Mouse (Mus musculus): Measurements from ENCODE around the gene Efhc2. TPM values are rescaled to one million over a fixed set of nuclear protein-coding genes. Genes with fewer than 3 reads are reported as not detected.
A peak's percentile ranks its signal among the peaks of the same experiment; 100 is the strongest.

Gene Efhc2
- polyA plus RNA-seq (2014; fragmentation: Nextera tagmentation; extraction: Ambion mirVana), result 2.7 and 3.5 TPM in 2 replicates

- Histone ChIP-seq H3K9me3 (ENCODE audit: control insufficient read depth, low read length) (no peaks in the 10 kb centered on the region), H3K4me1 (replicated peaks; ENCODE audit: control insufficient read depth, insufficient read depth, low read length) (0 out of 2 replicates have a peak, but pooled peaks cover 4% of the 10 kb centered on the region), H3K4me3 (replicated peaks; ENCODE audit: low read length) (peak within 1 kb of the TSS; percentile 37), H3K36me3 (replicated peaks; ENCODE audit: control insufficient read depth, insufficient read depth) (no peaks in the 10 kb centered on the region), H3K27ac (0 out of 2 replicates have a peak within 1 kb of the TSS, but pooled peaks have one; percentile 5), H3K27me3 (ENCODE audit: control insufficient read depth, insufficient read depth, low read length) (no peaks in the 10 kb centered on the region), H3K9ac (peak within 1 kb of the TSS; percentile 44), H3K4me2 (replicated peaks) (peak within 1 kb of the TSS; percentile 57)
- peak; percentile 71 for ATAC-seq (ENCODE audit: low FRiP score)
- 28% methylated on average over 12 of the region's 19 CpGs for WGBS
- peak; percentile 40 for DNase-seq (ENCODE audit: low spot score)
Measured at GRCm38 (mm10) chrX:17319126-17319583, at the start of gene Efhc2. Efhc2 (minus strand) TSS chrX:17319368.

- H3K4me2 ChIP-seq (replicated peaks), result no peak overlapping the region
- no peak overlapping the region for H3K27ac ChIP-seq
- H3K4me1 ChIP-seq (replicated peaks; ENCODE audit: control insufficient read depth, insufficient read depth, low read length), result no peaks in the 10 kb centered on the region
- no peaks in the 10 kb centered on the region for H3K36me3 ChIP-seq (replicated peaks; ENCODE audit: control insufficient read depth, insufficient read depth)
- ATAC-seq (ENCODE audit: low FRiP score) (no peak), DNase-seq (ENCODE audit: low spot score) (no peak)
- H3K4me3 ChIP-seq (replicated peaks; ENCODE audit: low read length), result no peak overlapping the region
- H3K9me3 ChIP-seq (ENCODE audit: control insufficient read depth, low read length), result no peaks in the 10 kb centered on the region
- no peaks in the 10 kb centered on the region for H3K27me3 ChIP-seq (ENCODE audit: control insufficient read depth, insufficient read depth, low read length)
- H3K9ac ChIP-seq, result no peak overlapping the region
- 87% methylated on average over 2 of the region's 2 CpGs for WGBS
Measured at GRCm38 (mm10) chrX:17365114-17365513, 45.9 kb upstream of the Efhc2 start.

- Histone ChIP-seq H3K9ac (no peak overlapping the region), H3K27me3 (ENCODE audit: control insufficient read depth, insufficient read depth, low read length) (no peaks in the 10 kb centered on the region), H3K27ac (no peak overlapping the region), H3K4me2 (replicated peaks) (no peak overlapping the region), H3K36me3 (replicated peaks; ENCODE audit: control insufficient read depth, insufficient read depth) (no peaks in the 10 kb centered on the region), H3K4me3 (replicated peaks; ENCODE audit: low read length) (no peak overlapping the region), H3K9me3 (ENCODE audit: control insufficient read depth, low read length) (no peaks in the 10 kb centered on the region), H3K4me1 (replicated peaks; ENCODE audit: control insufficient read depth, insufficient read depth, low read length) (no peaks in the 10 kb centered on the region)
- WGBS, result 88% methylated on average over 3 of the region's 3 CpGs
- DNase-seq (ENCODE audit: low spot score), result no peak
- ATAC-seq (ENCODE audit: low FRiP score), result no peak
Measured at GRCm38 (mm10) chrX:17300349-17300880, 18.8 kb downstream of the Efhc2 start.

- ATAC-seq (ENCODE audit: low FRiP score) (no peak), DNase-seq (ENCODE audit: low spot score) (no peak)
- Histone ChIP-seq H3K27me3 (ENCODE audit: control insufficient read depth, insufficient read depth, low read length) (no peaks in the 10 kb centered on the region), H3K9me3 (ENCODE audit: control insufficient read depth, low read length) (no peaks in the 10 kb centered on the region), H3K9ac (no peak overlapping the region), H3K27ac (no peak overlapping the region), H3K4me3 (replicated peaks; ENCODE audit: low read length) (no peak overlapping the region), H3K4me2 (replicated peaks) (no peak overlapping the region), H3K36me3 (replicated peaks; ENCODE audit: control insufficient read depth, insufficient read depth) (no peaks in the 10 kb centered on the region), H3K4me1 (replicated peaks; ENCODE audit: control insufficient read depth, insufficient read depth, low read length) (no peaks in the 10 kb centered on the region)
- WGBS, result 83% methylated on average over 2 of the region's 2 CpGs
Measured at GRCm38 (mm10) chrX:17283899-17284298, 35.3 kb downstream of the Efhc2 start.

- DNase-seq (ENCODE audit: low spot score) (no peak), ATAC-seq (ENCODE audit: low FRiP score) (no peak)
- H3K4me2 ChIP-seq (replicated peaks), result no peak overlapping the region
- H3K27ac ChIP-seq, result no peak overlapping the region
- H3K27me3 ChIP-seq (ENCODE audit: control insufficient read depth, insufficient read depth, low read length), result no peaks in the 10 kb centered on the region
- H3K4me1 ChIP-seq (replicated peaks; ENCODE audit: control insufficient read depth, insufficient read depth, low read length), result no peaks in the 10 kb centered on the region
- no peak overlapping the region for H3K9ac ChIP-seq
- H3K36me3 ChIP-seq (replicated peaks; ENCODE audit: control insufficient read depth, insufficient read depth), result no peaks in the 10 kb centered on the region
- H3K9me3 ChIP-seq (ENCODE audit: control insufficient read depth, low read length), result no peaks in the 10 kb centered on the region
- no peak overlapping the region for H3K4me3 ChIP-seq (replicated peaks; ENCODE audit: low read length)
Measured at GRCm38 (mm10) chrX:17225141-17225540, 94.0 kb downstream of the Efhc2 start.

GRCm38 (mm10) chrX:17217451-17217850 lies 101.7 kb downstream of the Efhc2 start:
- Histone ChIP-seq H3K9ac (no peak overlapping the region), H3K36me3 (replicated peaks; ENCODE audit: control insufficient read depth, insufficient read depth) (no peaks in the 10 kb centered on the region), H3K27ac (no peak overlapping the region), H3K4me2 (replicated peaks) (no peak overlapping the region), H3K27me3 (ENCODE audit: control insufficient read depth, insufficient read depth, low read length) (no peaks in the 10 kb centered on the region), H3K4me3 (replicated peaks; ENCODE audit: low read length) (no peak overlapping the region), H3K9me3 (ENCODE audit: control insufficient read depth, low read length) (no peaks in the 10 kb centered on the region), H3K4me1 (replicated peaks; ENCODE audit: control insufficient read depth, insufficient read depth, low read length) (no peaks in the 10 kb centered on the region)
- peak; percentile 26 for DNase-seq (ENCODE audit: low spot score)
- no peak for ATAC-seq (ENCODE audit: low FRiP score)

GRCm38 (mm10) chrX:17213515-17213914 lies 105.7 kb downstream of the Efhc2 start:
- Histone ChIP-seq H3K9me3 (ENCODE audit: control insufficient read depth, low read length) (no peaks in the 10 kb centered on the region), H3K9ac (no peak overlapping the region), H3K4me1 (replicated peaks; ENCODE audit: control insufficient read depth, insufficient read depth, low read length) (no peaks in the 10 kb centered on the region), H3K4me2 (replicated peaks) (no peak overlapping the region), H3K36me3 (replicated peaks; ENCODE audit: control insufficient read depth, insufficient read depth) (no peaks in the 10 kb centered on the region), H3K27me3 (ENCODE audit: control insufficient read depth, insufficient read depth, low read length) (no peaks in the 10 kb centered on the region), H3K4me3 (replicated peaks; ENCODE audit: low read length) (no peak overlapping the region), H3K27ac (no peak overlapping the region)
- WGBS, result 87% methylated on average over 2 of the region's 2 CpGs
- no peak for ATAC-seq (ENCODE audit: low FRiP score)
- no peak for DNase-seq (ENCODE audit: low spot score)

- 85% methylated on average over 3 of the region's 3 CpGs for WGBS
- Histone ChIP-seq H3K27me3 (ENCODE audit: control insufficient read depth, insufficient read depth, low read length) (no peaks in the 10 kb centered on the region), H3K9ac (no peak overlapping the region), H3K27ac (no peak overlapping the region), H3K4me2 (replicated peaks) (no peak overlapping the region), H3K9me3 (ENCODE audit: control insufficient read depth, low read length) (no peaks in the 10 kb centered on the region), H3K4me3 (replicated peaks; ENCODE audit: low read length) (no peak overlapping the region), H3K4me1 (replicated peaks; ENCODE audit: control insufficient read depth, insufficient read depth, low read length) (no peaks in the 10 kb centered on the region), H3K36me3 (replicated peaks; ENCODE audit: control insufficient read depth, insufficient read depth) (no peaks in the 10 kb centered on the region)
- DNase-seq (ENCODE audit: low spot score) (no peak), ATAC-seq (ENCODE audit: low FRiP score) (no peak)
Measured at GRCm38 (mm10) chrX:17175748-17176147, 143.4 kb downstream of the Efhc2 start.

- Histone ChIP-seq H3K9ac (no peak overlapping the region), H3K27ac (no peak overlapping the region), H3K4me2 (replicated peaks) (no peak overlapping the region), H3K36me3 (replicated peaks; ENCODE audit: control insufficient read depth, insufficient read depth) (no peaks in the 10 kb centered on the region), H3K9me3 (ENCODE audit: control insufficient read depth, low read length) (no peaks in the 10 kb centered on the region), H3K4me3 (replicated peaks; ENCODE audit: low read length) (no peak overlapping the region), H3K4me1 (replicated peaks; ENCODE audit: control insufficient read depth, insufficient read depth, low read length) (no peaks in the 10 kb centered on the region), H3K27me3 (ENCODE audit: control insufficient read depth, insufficient read depth, low read length) (no peaks in the 10 kb centered on the region)
- ATAC-seq (ENCODE audit: low FRiP score) (no peak), DNase-seq (ENCODE audit: low spot score) (no peak)
- WGBS, result 87% methylated on average over 1 of the region's 1 CpGs
Measured at GRCm38 (mm10) chrX:17165638-17166037, 153.5 kb downstream of the Efhc2 start.
